9 mouse cellular contexts compared by ENCODE assay signal in genomic region chr4:58545888-58546432, GRCm38 (mm10). TPM values are rescaled to one million over a fixed set of nuclear protein-coding genes. Genes with fewer than 3 reads are reported as not detected.
DNase-seq lines count a peak whose midpoint lies in the region; ATAC-seq lines count a peak whose summit lies in the region.
"Had no signal": no experiment of that assay in that cellular context is flagged by ENCODE, and none has a peak within 500 bp of the region (broad histone marks: within the 10 kb centered on the region; RNA-seq: fewer than 3 reads in every experiment).

No protein-coding gene starts in this region.

- no peaks in the 10 kb centered on the region for H3K9me3 ChIP-seq in heart, embryonic 12.5 days (replicated peaks)
- H3K9me3 ChIP-seq in limb, embryonic 12.5 days, result no peaks in the 10 kb centered on the region

- H3K27ac ChIP-seq in heart, embryonic 12.5 days (ENCODE audit: poor library complexity, severe bottlenecking), result peak overlapping the region; percentile 39; the same call in 1 of the 2 replicates
- H3K27ac ChIP-seq in limb, embryonic 12.5 days, result peak overlapping the region; percentile 54; the same call in 1 of the 2 replicates

- H3K4me2 ChIP-seq in heart, embryonic 12.5 days, result peak overlapping the region; percentile 2; the same call in 1 of the 2 replicates
- H3K4me2 ChIP-seq in limb, embryonic 12.5 days, result peak overlapping the region; percentile 43; the same call in 1 of the 2 replicates

- H3K9ac ChIP-seq in heart, embryonic 12.5 days, result no peak overlapping the region
- H3K9ac ChIP-seq in limb, embryonic 12.5 days (replicated peaks), result no peak overlapping the region

- no peaks in the 10 kb centered on the region for H3K27me3 ChIP-seq in heart, embryonic 12.5 days (replicated peaks)
- H3K27me3 ChIP-seq in limb, embryonic 12.5 days, result no peaks in the 10 kb centered on the region

- DNase-seq in urinary bladder, postnatal 14 days (ENCODE audit: low spot score), result peak; percentile 18
- DNase-seq in urinary bladder, adult 18-20 months (ENCODE audit: low spot score in 2 of 2), result no peak
- no peak for DNase-seq in cerebellum, adult 8-10 months
- DNase-seq in thymus, postnatal 0 days (ENCODE audit: low spot score), result no peak
- no peak for DNase-seq in left cerebral cortex, adult 9 months (ENCODE audit: low spot score in 2 of 2)
- DNase-seq: thymus, postnatal 14 days had no signal

- WGBS in heart, embryonic 12.5 days, result 14% methylated on average over 9 of the region's 9 CpGs
- WGBS in limb, embryonic 12.5 days, result 47% methylated on average over 9 of the region's 9 CpGs

- no peak for ATAC-seq in heart, embryonic 12.5 days (ENCODE audit: insufficient number of reproducible peaks, low FRiP score)
- ATAC-seq in limb, embryonic 12.5 days (ENCODE audit: insufficient number of reproducible peaks, insufficient read depth, low FRiP score, low TSS enrichment, low read depth), result no peak

- H3K4me3 ChIP-seq in heart, embryonic 12.5 days, result no peak overlapping the region
- no peak overlapping the region for H3K4me3 ChIP-seq in limb, embryonic 12.5 days (replicated peaks)
- H3K4me3 ChIP-seq: erythroblast, embryonic 14.5 days had no signal

- H3K4me1 ChIP-seq in heart, embryonic 12.5 days (replicated peaks), result peaks cover 26% of the 10 kb centered on the region
- H3K4me1 ChIP-seq in limb, embryonic 12.5 days (replicated peaks), result peaks cover 67% of the 10 kb centered on the region

- H3K36me3 ChIP-seq in heart, embryonic 12.5 days, result no peaks in the 10 kb centered on the region
- peaks cover 84% of the 10 kb centered on the region for H3K36me3 ChIP-seq in limb, embryonic 12.5 days

RNA-seq across cellular contexts. Expression of gene Lpar1, which starts 7.7 kb away (rescaled TPM):
- polyA plus RNA-seq in heart, embryonic 12.5 days (2016; fragmentation: Nextera tagmentation; extraction: Ambion mirVana), result 14.8 and 16.5 TPM in 2 replicates
- polyA plus RNA-seq in limb, embryonic 12.5 days (2016; fragmentation: Nextera tagmentation; extraction: Ambion mirVana), result 247 and 253 TPM in 2 replicates
- polyA plus RNA-seq in thymus, postnatal 0 days (2015; fragmentation: Nextera tagmentation; extraction: Ambion mirVana), result 24.2 and 26.5 TPM in 2 replicates
